Mouse (Mus musculus) neural tube, embryonic 15.5 days (tissue): ENCODE results near the gene Immp2l. TPM values are rescaled to one million over a fixed set of nuclear protein-coding genes. Genes with fewer than 3 reads are reported as not detected.

Source experiments
- ATAC-seq: fragments of 200-750 bp; cut with Nextera tagmentation; 2 replicates; pipeline ENCODE4 v1.8.0; 2017; ENCODE audit warnings: mild to moderate bottlenecking, moderate TSS enrichment, moderate library complexity; ENCODE audit not compliant: low FRiP score
- H3K27ac ChIP-seq: fragments of 300-500 bp; sonication (generic); replicated peaks from 2 replicates; pipeline ENCODE4 v1.5.1; 2015; ENCODE audit warnings: mild to moderate bottlenecking, inconsistent platforms
- H3K27me3 ChIP-seq: fragments of 300-500 bp; sonication (generic); replicated peaks from 2 replicates; pipeline ENCODE4 v1.6.1; 2015; ENCODE audit warnings: inconsistent platforms
- H3K36me3 ChIP-seq: fragments of 300-500 bp; sonication (generic); 2 replicates; pipeline ENCODE4 v1.6.1; 2015; ENCODE audit warnings: inconsistent platforms
- H3K4me1 ChIP-seq: fragments of 300-500 bp; sonication (generic); 2 replicates; pipeline ENCODE4 v1.6.1; 2015; ENCODE audit warnings: inconsistent platforms
- H3K4me2 ChIP-seq: fragments of 300-500 bp; sonication (generic); 2 replicates; pipeline ENCODE4 v1.6.1; 2015; ENCODE audit warnings: inconsistent platforms, mild to moderate bottlenecking, moderate library complexity
- H3K4me3 ChIP-seq: fragments of 300-500 bp; sonication (generic); replicated peaks from 2 replicates; pipeline ENCODE4 v1.5.1; 2015; ENCODE audit warnings: mild to moderate bottlenecking, inconsistent platforms
- H3K9ac ChIP-seq: fragments of 300-500 bp; sonication (generic); replicated peaks from 2 replicates; pipeline ENCODE4 v1.6.1; 2015; ENCODE audit warnings: mild to moderate bottlenecking, inconsistent platforms
- H3K9me3 ChIP-seq: fragments of 300-500 bp; sonication (generic); replicated peaks from 2 replicates; pipeline ENCODE4 v1.6.1; 2016; ENCODE audit warnings: inconsistent platforms
- WGBS: fragments of 180-500 bp; shearing (Covaris S2); methylation state at CpG from one replicate; pipeline ENCODE4 v1.1.7; 2015; ENCODE audit warnings: mixed read lengths; 5-methylcytosine and 5-hydroxymethylcytosine counted together
- polyA plus RNA-seq: library from polyadenylated mRNA; unstranded; fragments of >200 nt; fragmentation: Nextera tagmentation; extraction: Ambion mirVana; gene quantifications from 2 replicates; pipeline ENCODE4 v1.2.1, GENCODE M21; 2015

Gene Immp2l
- polyA plus RNA-seq, 1 experiment from 2014 or later: 5.8 TPM

DNA sequence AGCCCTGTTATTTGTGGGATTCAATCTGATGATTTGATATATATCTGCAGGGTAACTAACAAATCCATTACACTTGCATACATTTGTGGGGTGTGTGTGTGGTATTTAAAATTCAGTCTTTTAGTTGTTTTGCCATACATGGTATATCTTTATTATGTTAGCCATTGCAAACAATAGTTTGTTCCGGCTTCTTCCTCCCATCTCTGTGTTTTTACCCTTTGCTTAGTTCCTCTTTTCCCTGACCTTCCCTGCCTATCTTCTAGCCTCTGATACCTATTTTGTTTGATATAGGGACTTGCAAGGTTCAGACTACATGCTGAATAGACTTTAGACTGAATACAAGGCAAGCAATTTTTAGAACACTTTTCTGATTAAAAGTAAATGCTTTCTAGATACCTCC, 254.0 kb downstream of the Immp2l start:
- Histone ChIP-seq H3K27me3 (no peaks in the 10 kb centered on the region), H3K4me2 (no peak overlapping the region), H3K9ac (no peak overlapping the region), H3K27ac (no peak overlapping the region), H3K9me3 (no peaks in the 10 kb centered on the region), H3K4me1 (no peaks in the 10 kb centered on the region), H3K4me3 (no peak overlapping the region), H3K36me3 (no peaks in the 10 kb centered on the region)
- WGBS: 86% methylated on average over 1 of the region's 1 CpGs
- ATAC-seq: no peak

DNA sequence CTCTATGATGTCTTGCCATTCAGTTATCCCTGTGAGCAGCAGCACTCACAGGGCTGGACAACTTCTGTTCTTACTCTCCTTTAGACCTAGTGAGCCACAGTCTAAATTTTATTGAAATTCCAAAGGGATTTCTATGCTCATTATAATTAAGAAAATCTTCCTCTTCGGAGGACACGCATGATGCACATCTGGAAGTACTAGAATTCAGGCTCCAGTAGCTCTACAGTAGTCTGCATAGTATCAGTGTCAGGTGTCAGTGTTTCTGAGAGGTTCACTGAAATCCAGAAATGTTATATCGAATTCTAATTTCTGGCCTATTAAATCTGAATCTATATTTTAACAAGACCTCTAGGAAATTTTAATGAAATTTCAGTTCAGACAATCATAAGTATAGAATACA, 265.2 kb downstream of the Immp2l start:
- H3K27ac ChIP-seq: no peak overlapping the region
- no peak for ATAC-seq
- H3K27me3 ChIP-seq: no peaks in the 10 kb centered on the region
- 87% methylated on average over 3 of the region's 3 CpGs for WGBS
- H3K4me2 ChIP-seq: no peak overlapping the region
- no peak overlapping the region for H3K9ac ChIP-seq
- H3K4me1 ChIP-seq: no peaks in the 10 kb centered on the region
- no peaks in the 10 kb centered on the region for H3K9me3 ChIP-seq
- no peak overlapping the region for H3K4me3 ChIP-seq
- no peaks in the 10 kb centered on the region for H3K36me3 ChIP-seq

DNA sequence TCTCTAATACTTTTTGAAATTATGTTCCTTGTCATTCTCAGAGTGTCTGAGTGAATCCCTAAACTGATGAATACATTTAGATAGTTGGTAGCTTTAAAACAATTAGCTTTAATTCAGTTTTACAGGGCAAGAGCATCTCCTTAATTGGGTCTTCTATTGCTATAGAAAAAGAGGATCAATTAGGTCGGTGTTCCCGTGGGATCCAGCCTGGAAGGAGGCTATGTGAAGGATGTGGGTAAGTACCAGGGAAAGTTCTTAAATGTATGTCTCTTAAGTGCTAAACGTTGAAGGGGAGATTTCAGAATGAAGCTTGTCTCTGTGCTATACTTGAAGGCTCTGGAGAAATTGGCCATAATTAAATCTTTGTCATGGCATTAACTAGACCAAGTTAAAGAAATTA, 283.1 kb downstream of the Immp2l start:
- no peaks in the 10 kb centered on the region for H3K9me3 ChIP-seq
- WGBS: 38% methylated on average over 3 of the region's 3 CpGs
- no peak overlapping the region for H3K9ac ChIP-seq
- H3K4me2 ChIP-seq: no peak overlapping the region
- H3K27ac ChIP-seq: no peak overlapping the region
- ATAC-seq: no peak
- H3K4me1 ChIP-seq: no peaks in the 10 kb centered on the region
- no peaks in the 10 kb centered on the region for H3K27me3 ChIP-seq
- no peaks in the 10 kb centered on the region for H3K36me3 ChIP-seq
- no peak overlapping the region for H3K4me3 ChIP-seq

DNA sequence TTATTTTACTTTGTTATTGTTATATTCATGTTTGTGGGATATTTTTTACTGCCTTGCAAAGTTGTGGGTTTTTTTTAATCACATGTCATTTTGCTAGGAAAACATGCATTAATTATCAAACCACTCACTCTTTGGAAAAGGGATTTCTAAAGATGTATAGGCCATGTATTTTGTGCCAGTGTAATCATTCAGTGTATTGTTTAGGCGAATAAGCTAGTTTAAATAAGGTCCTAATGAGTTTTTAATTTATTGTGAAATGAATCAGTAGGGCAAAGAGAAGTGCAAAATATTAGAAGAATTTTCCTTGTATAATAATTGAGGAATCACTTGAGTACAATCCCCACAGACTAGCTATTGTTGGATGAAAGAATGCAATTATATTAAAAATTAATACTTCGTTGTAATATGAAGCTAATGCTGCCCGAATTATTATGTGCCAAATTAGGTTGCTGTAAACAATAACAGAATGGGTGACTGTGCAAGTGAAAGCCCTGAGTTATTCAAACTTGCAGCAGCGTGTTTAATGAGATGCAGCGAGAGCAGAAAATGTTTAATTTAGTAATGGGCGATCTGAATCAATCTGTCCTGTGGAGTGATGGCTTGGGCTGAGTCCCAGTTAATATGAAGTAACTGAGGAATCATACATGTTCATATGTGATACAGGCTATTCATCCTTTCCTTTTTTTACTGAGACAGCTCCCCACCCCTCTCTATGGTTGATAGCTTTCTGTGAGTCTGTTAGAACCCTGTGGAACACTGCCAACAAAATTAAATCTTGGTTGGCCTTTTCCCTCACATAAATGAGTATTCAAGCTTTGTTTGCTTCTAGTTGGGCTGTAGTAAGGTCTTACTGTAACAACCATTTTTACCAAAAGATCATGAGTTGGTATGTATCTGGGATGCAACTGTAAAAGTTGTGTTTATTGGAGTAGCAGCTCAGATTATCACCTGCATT, 285.1 kb downstream of the Immp2l start:
- H3K27me3 ChIP-seq: no peaks in the 10 kb centered on the region
- H3K4me1 ChIP-seq: no peaks in the 10 kb centered on the region
- H3K4me2 ChIP-seq: no peak overlapping the region
- H3K36me3 ChIP-seq: no peaks in the 10 kb centered on the region
- no peak for ATAC-seq
- H3K4me3 ChIP-seq: no peak overlapping the region
- no peak overlapping the region for H3K9ac ChIP-seq
- H3K9me3 ChIP-seq: no peaks in the 10 kb centered on the region
- WGBS: 39% methylated on average over 6 of the region's 6 CpGs
- no peak overlapping the region for H3K27ac ChIP-seq

DNA sequence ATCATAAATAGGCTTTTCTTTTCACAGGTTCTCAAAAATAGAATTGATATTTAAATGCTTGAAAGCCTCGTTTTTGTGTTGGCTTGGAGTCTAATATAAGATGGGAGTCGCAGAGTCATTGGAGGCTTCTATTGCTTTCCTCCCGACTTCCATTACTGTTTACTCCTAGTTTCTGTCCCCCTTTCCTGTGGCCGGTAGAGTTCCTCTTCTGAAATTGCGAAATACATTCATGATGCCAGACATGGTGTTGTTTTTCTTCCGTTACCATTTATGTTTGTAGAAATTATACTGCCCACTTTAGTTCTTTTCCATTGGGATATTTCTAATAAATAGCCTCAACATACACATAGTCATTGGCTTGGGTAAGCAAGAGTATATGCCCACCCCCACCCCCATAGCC, 289.5 kb downstream of the Immp2l start:
- Histone ChIP-seq H3K27ac (no peak overlapping the region), H3K36me3 (no peaks in the 10 kb centered on the region), H3K27me3 (no peaks in the 10 kb centered on the region), H3K4me1 (peaks cover 8% of the 10 kb centered on the region), H3K4me2 (no peak overlapping the region), H3K4me3 (no peak overlapping the region), H3K9me3 (no peaks in the 10 kb centered on the region), H3K9ac (no peak overlapping the region)
- no peak for ATAC-seq
- WGBS: 91% methylated on average over 6 of the region's 6 CpGs

DNA sequence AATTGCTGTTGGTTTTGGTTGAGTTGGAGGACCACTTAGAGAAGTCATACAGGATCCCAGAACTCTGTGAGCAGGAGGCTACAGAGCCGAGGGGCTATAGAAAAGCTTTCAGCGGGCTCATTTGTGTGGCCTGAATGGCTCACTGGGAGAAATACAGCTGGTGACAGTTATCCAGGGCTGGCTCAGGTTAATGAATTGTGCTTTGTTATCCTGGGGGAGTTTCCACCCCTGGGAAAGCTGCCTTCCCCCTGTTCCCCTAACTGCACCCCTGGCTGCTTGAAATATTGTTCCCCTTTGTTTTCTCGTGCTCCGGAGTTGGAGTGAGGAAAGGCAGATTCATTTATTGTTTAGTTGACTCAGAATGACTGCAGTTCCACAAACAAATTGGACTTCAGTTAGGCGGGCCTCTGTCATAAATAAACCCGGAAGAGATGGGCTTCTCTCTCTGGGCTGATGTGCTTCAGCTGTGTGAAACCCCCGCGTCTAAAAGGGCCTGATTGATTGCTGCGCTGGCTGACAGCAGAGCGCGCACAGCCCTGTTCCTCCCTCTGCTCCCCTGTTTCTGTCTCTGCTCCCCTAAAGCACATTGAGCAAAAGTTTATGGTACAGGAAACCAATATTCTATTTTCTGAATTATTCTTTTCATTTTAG, 291.0 kb downstream of the Immp2l start:
- peak; percentile 77; the same call in 1 of the 2 replicates for ATAC-seq
- Histone ChIP-seq H3K4me1 (peaks cover 8% of the 10 kb centered on the region), H3K27ac (peak overlapping the region; percentile 33; the same call in 1 of the 2 replicates), H3K9me3 (no peaks in the 10 kb centered on the region), H3K9ac (no peak overlapping the region), H3K36me3 (no peaks in the 10 kb centered on the region), H3K27me3 (no peaks in the 10 kb centered on the region), H3K4me3 (no peak overlapping the region), H3K4me2 (peak overlapping the region; percentile 36)
- WGBS: 5% methylated on average over 11 of the region's 11 CpGs

DNA sequence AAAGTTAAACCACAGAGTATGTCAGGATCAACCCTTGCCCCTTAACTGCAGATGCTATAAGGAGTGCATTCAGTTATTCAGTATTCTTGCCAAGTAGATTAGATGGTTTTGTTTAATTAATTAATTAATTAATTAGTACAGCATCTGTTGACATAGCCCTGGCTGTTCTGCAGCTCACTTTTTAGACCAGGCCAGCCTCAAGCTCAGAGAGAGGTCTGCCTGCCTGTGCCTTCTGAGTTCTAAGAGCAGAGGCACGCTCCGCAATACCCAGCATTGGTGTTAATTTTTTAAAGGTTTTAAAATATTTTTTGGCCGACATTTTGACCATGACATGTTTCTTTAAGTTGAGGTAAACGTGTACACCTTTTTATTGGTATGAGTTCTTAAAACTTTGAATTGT, 292.0 kb downstream of the Immp2l start:
- 82% methylated on average over 4 of the region's 4 CpGs for WGBS
- ATAC-seq: no peak
- H3K4me3 ChIP-seq: no peak overlapping the region

DNA sequence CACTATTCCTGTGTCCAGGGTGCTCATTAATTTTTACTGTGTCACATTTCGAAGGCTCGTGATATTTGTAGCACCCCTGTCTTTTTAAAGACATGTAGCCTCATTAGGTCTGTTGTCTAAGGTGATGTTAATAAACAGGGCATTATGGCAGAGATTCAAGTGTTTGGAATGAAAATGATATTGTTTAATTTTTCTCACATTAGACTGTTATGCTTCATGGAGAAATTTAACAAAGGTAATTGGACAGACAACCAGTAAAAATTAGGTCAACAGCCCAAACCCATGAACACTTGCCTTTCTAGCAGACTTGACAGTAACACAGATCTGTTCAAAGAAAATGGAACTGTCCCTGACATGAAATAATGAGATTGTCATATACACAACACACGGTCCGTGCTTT, 292.5 kb downstream of the Immp2l start:
- no peak overlapping the region for H3K4me2 ChIP-seq
- no peak overlapping the region for H3K27ac ChIP-seq
- peaks cover 8% of the 10 kb centered on the region for H3K4me1 ChIP-seq
- no peak for ATAC-seq
- no peaks in the 10 kb centered on the region for H3K9me3 ChIP-seq
- WGBS: 75% methylated on average over 4 of the region's 4 CpGs
- H3K4me3 ChIP-seq: no peak overlapping the region
- H3K27me3 ChIP-seq: no peaks in the 10 kb centered on the region
- H3K9ac ChIP-seq: no peak overlapping the region
- H3K36me3 ChIP-seq: no peaks in the 10 kb centered on the region

More for the DNA sequence above, 292.0 kb downstream of the Immp2l start:
- no peak overlapping the region for H3K4me2 ChIP-seq
- no peaks in the 10 kb centered on the region for H3K27me3 ChIP-seq
- no peak overlapping the region for H3K27ac ChIP-seq
- peaks cover 8% of the 10 kb centered on the region for H3K4me1 ChIP-seq
- no peaks in the 10 kb centered on the region for H3K9me3 ChIP-seq
- H3K36me3 ChIP-seq: no peaks in the 10 kb centered on the region
- H3K9ac ChIP-seq: no peak overlapping the region

DNA sequence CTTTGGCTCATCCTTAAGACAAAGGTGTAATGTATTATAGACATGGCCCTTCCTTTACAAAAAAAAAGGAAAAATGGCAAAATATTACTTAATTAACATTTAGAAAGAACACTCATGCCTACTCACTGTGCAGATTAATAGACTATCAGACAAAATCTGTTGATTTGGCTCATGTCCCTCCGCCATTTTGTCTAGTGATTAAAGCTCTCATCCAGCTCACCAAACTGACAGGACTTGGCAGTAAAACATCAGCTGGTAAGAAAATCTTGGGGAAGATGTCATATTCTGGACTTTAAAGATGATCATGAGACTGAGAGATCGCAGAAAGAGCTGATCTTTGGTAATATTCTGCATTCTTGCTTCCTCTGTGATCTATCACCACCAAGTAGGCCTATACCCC, 293.5 kb downstream of the Immp2l start:
- Histone ChIP-seq H3K9me3 (no peaks in the 10 kb centered on the region), H3K4me3 (no peak overlapping the region), H3K36me3 (no peaks in the 10 kb centered on the region), H3K27ac (no peak overlapping the region), H3K4me2 (no peak overlapping the region), H3K27me3 (no peaks in the 10 kb centered on the region), H3K9ac (no peak overlapping the region), H3K4me1 (peaks cover 8% of the 10 kb centered on the region)
- no peak for ATAC-seq
- 98% methylated on average over 2 of the region's 2 CpGs for WGBS

DNA sequence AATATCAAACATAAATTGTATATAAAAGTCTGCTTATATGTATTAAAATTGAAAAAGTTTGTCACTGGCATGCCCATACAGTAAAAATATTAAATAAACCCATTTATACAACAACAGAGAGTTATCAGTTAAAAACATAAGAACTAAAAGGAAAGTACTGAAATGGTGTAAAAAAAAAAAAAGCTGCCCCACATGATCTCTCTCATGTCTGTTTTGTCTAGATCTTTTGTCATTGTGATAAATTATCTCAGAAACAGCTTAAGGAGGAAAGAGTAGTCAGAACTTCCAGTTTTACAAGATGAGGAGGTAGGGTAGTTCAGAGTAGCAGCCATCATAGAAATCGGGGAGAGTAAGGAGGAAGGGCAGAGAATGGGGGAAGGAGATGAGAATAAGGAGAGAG, 298.1 kb downstream of the Immp2l start:
- H3K27me3 ChIP-seq: no peaks in the 10 kb centered on the region
- H3K4me3 ChIP-seq: no peak overlapping the region
- H3K4me2 ChIP-seq: no peak overlapping the region
- H3K36me3 ChIP-seq: no peaks in the 10 kb centered on the region
- no peak overlapping the region for H3K9ac ChIP-seq
- H3K9me3 ChIP-seq: no peaks in the 10 kb centered on the region
- no peaks in the 10 kb centered on the region for H3K4me1 ChIP-seq
- ATAC-seq: no peak
- no peak overlapping the region for H3K27ac ChIP-seq
- 67% methylated on average over 1 of the region's 1 CpGs for WGBS

DNA sequence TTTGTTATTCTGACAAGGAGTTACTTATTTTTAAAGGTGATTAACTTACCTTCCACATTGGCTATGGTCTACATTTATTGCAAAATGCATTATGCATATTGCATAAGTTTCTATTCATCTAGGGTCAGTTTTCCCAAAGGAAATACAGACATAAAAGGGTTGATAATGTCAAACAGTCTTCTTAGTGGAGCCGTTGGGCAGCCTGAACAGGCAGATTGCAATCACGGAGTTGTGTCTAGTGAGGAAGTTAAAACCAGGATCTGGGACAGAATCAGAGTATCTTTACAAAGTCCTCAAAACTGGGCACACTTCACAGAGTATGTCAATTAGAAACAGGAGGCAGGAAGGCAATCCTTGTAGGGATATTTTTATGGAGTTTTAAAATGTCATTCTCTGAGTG, 300.5 kb downstream of the Immp2l start:
- no peak overlapping the region for H3K4me2 ChIP-seq
- WGBS: 88% methylated on average over 2 of the region's 2 CpGs
- H3K4me1 ChIP-seq: no peaks in the 10 kb centered on the region
- no peaks in the 10 kb centered on the region for H3K9me3 ChIP-seq
- no peak overlapping the region for H3K27ac ChIP-seq
- no peak overlapping the region for H3K9ac ChIP-seq
- no peak overlapping the region for H3K4me3 ChIP-seq
- H3K27me3 ChIP-seq: no peaks in the 10 kb centered on the region
- H3K36me3 ChIP-seq: no peaks in the 10 kb centered on the region
- no peak for ATAC-seq

DNA sequence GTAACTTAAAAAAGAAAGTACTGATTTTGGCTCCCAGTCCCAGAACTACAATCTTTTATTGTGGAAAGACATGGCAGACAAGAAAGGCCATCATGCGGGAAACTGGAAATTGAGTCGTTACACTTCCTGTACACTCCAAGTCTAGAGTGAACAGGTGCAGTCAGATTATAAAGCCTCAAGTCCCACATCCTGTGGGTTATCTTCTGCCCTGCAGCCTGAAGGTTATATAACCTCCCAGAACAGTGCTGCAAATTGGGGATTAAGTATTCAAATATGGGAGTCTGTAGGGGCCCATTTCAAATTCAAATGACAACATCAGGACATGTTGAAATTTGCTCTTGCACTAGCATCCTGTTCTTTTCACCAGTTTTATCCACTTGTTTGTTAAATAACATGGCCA, 301.9 kb downstream of the Immp2l start:
- ATAC-seq: no peak
- WGBS: 84% methylated on average over 2 of the region's 2 CpGs
- no peaks in the 10 kb centered on the region for H3K27me3 ChIP-seq

More for the DNA sequence above, 301.9 kb downstream of the Immp2l start:
- no peak overlapping the region for H3K4me3 ChIP-seq
- no peak overlapping the region for H3K27ac ChIP-seq
- no peaks in the 10 kb centered on the region for H3K36me3 ChIP-seq
- H3K9me3 ChIP-seq: no peaks in the 10 kb centered on the region
- H3K4me1 ChIP-seq: no peaks in the 10 kb centered on the region
- H3K9ac ChIP-seq: no peak overlapping the region
- H3K4me2 ChIP-seq: no peak overlapping the region
